Mouse (Mus musculus): ENCODE results near the gene Sh2d6.

DNA sequence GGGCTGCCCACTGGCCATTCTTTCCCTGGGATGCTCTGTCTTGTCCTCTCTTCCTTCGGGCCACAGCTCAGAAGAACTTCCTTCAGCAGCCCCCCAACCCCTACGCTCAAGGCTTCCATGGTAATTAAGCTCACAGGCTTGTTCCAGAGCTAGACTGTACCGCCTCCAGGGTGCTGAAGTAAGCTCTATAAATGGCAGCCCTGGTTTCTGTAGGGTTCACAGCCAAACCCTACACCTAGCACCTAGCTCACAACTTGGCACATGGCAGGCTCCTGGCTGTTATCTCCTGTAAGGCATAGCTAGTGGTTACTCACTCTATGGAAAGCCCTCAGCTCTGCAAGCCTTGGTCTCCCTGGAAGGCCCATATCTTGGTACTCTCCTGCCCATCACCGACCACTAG is 11.1 kb upstream of the Sh2d6 start:
- TF ChIP-seq POLR2A (IDR thresholded peaks at IDR 0.05; ENCODE audit: control insufficient read depth, low read depth, low read length) (no peak), CTCF (IDR thresholded peaks at IDR 0.05; ENCODE audit: control insufficient read depth, insufficient read depth, insufficient replicate concordance, low read depth, low read length) (no peak)

Data from testis, adult 2 months (tissue).